Mouse (Mus musculus): ENCODE measurements around the gene Dppa3.

Dppa3 gene

GRCm38 (mm10) chr6:122669406-122670200 is 43.4 kb downstream of the Dppa3 start:
- peak; percentile 97 for DNase-seq

- DNase-seq: no peak
Measured at GRCm38 (mm10) chr6:122670201-122670551, 44.0 kb downstream of the Dppa3 start.

GRCm38 (mm10) chr6:122670841-122671240 is 44.6 kb downstream of the Dppa3 start:
- no peak for DNase-seq

GRCm38 (mm10) chr6:122672746-122673145 is 46.5 kb downstream of the Dppa3 start:
- DNase-seq: no peak

Measured in layer of hippocampus, adult 9-11 months (tissue).